In the genomic region with DNA sequence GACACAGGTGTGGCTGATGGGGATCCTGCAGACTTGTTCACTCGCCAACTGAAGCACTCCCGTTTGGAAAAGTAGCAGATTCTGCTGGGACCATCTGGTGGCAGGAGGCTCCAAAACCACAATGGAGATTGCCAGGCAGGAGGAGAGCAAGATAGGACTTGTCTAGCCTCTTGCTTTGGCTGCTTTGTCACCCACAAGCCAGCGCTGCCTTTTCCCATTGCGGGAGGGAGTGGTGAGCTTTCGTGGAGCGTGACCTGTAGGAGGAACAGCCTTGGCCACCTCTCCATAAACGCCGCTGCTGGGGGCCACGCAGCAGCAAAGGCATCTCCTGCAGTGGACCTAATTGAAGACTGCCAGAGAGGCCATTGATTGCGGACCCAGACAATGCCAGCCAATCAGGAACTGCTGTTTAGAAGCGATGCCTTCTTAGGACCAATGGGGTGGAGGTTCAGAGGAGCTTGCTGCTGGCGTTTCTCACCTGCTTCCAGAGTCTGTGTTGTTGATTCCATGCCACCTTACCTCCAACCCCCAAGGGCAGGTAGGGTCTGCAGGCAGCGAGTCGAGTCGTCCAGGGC, we compare ENCODE assay signal across 13 mouse cellular contexts.
DNase-seq lines count a peak whose midpoint lies in the region; ATAC-seq and TF ChIP-seq lines count a peak whose summit lies in the region.
"Had no signal": no experiment of that assay in that cellular context is flagged by ENCODE, and none has a peak within 500 bp of the region (broad histone marks: within the 10 kb centered on the region; RNA-seq: fewer than 3 reads in every experiment).

No protein-coding gene starts in this region.

- TF ChIP-seq CTCF in kidney, postnatal 0 days (IDR thresholded peaks at IDR 0.05; ENCODE audit: low read depth): no peak

- H3K36me3 ChIP-seq in kidney, postnatal 0 days (ENCODE audit: insufficient read depth, low read length): no peaks in the 10 kb centered on the region
- no peaks in the 10 kb centered on the region for H3K36me3 ChIP-seq in forebrain, embryonic 13.5 days (ENCODE audit: poor library complexity, severe bottlenecking)
- no peaks in the 10 kb centered on the region for H3K36me3 ChIP-seq in midbrain, embryonic 16.5 days (ENCODE audit: control insufficient read depth, insufficient read depth, low read length)
- no peaks in the 10 kb centered on the region for H3K36me3 ChIP-seq in intestine, embryonic 15.5 days
- H3K36me3 ChIP-seq: heart, embryonic 13.5 days had no signal

- H3K27ac ChIP-seq in kidney, postnatal 0 days: 0 out of 2 replicates have a peak overlapping the region, but pooled peaks have one; percentile 25
- H3K27ac ChIP-seq in forebrain, embryonic 13.5 days: peak overlapping the region; percentile 91
- H3K27ac ChIP-seq in midbrain, embryonic 16.5 days (ENCODE audit: low read length): no peak overlapping the region
- no peak overlapping the region for H3K27ac ChIP-seq in intestine, embryonic 15.5 days
- H3K27ac ChIP-seq: heart, embryonic 13.5 days; left cerebral cortex, adult 2 months; liver, embryonic 14.5 days had no signal

- no peaks in the 10 kb centered on the region for H3K9me3 ChIP-seq in kidney, postnatal 0 days (replicated peaks; ENCODE audit: low read length)
- H3K9me3 ChIP-seq in forebrain, embryonic 13.5 days (replicated peaks): no peaks in the 10 kb centered on the region; the same call in 1 of the 2 replicates
- no peaks in the 10 kb centered on the region for H3K9me3 ChIP-seq in midbrain, embryonic 16.5 days (replicated peaks; ENCODE audit: control insufficient read depth, low read length, poor library complexity, severe bottlenecking)
- H3K9me3 ChIP-seq in intestine, embryonic 15.5 days: no peaks in the 10 kb centered on the region
- H3K9me3 ChIP-seq: heart, embryonic 13.5 days had no signal

- no peaks in the 10 kb centered on the region for H3K27me3 ChIP-seq in kidney, postnatal 0 days (ENCODE audit: insufficient read depth, low read length)
- peaks cover 52% of the 10 kb centered on the region for H3K27me3 ChIP-seq in forebrain, embryonic 13.5 days
- peaks cover 7% of the 10 kb centered on the region for H3K27me3 ChIP-seq in midbrain, embryonic 16.5 days (ENCODE audit: control insufficient read depth, insufficient read depth, low read depth, low read length)
- no peaks in the 10 kb centered on the region for H3K27me3 ChIP-seq in intestine, embryonic 15.5 days (replicated peaks)

- no peak overlapping the region for H3K4me3 ChIP-seq in kidney, postnatal 0 days (replicated peaks; ENCODE audit: low read depth, low read length)
- H3K4me3 ChIP-seq in forebrain, embryonic 13.5 days: no peak overlapping the region
- H3K4me3 ChIP-seq in midbrain, embryonic 16.5 days (ENCODE audit: low read depth, low read length): no peak overlapping the region
- no peak overlapping the region for H3K4me3 ChIP-seq in intestine, embryonic 15.5 days (replicated peaks)
- H3K4me3 ChIP-seq: heart, embryonic 13.5 days; left cerebral cortex, adult 2 months had no signal

- H3K4me1 ChIP-seq in kidney, postnatal 0 days (replicated peaks; ENCODE audit: insufficient read depth, low read length): peaks cover 35% of the 10 kb centered on the region
- peaks cover 54% of the 10 kb centered on the region for H3K4me1 ChIP-seq in forebrain, embryonic 13.5 days
- peaks cover 32% of the 10 kb centered on the region for H3K4me1 ChIP-seq in midbrain, embryonic 16.5 days (ENCODE audit: control insufficient read depth, insufficient read depth, low read length)
- peaks cover 36% of the 10 kb centered on the region for H3K4me1 ChIP-seq in intestine, embryonic 15.5 days (replicated peaks)

- H3K4me2 ChIP-seq in kidney, postnatal 0 days (ENCODE audit: low read length): no peak overlapping the region
- H3K4me2 ChIP-seq in forebrain, embryonic 13.5 days: no peak overlapping the region; the same call in 1 of the 2 replicates
- H3K4me2 ChIP-seq in midbrain, embryonic 16.5 days (ENCODE audit: low read length): peak overlapping the region; percentile 34; the same call in 1 of the 2 replicates
- no peak overlapping the region for H3K4me2 ChIP-seq in intestine, embryonic 15.5 days (replicated peaks)
- H3K4me2 ChIP-seq: heart, embryonic 13.5 days had no signal

- no peak overlapping the region for H3K9ac ChIP-seq in kidney, postnatal 0 days (ENCODE audit: low read depth, low read length)
- no peak overlapping the region for H3K9ac ChIP-seq in forebrain, embryonic 13.5 days
- H3K9ac ChIP-seq in midbrain, embryonic 16.5 days (ENCODE audit: low read depth, low read length): no peak overlapping the region
- H3K9ac ChIP-seq in intestine, embryonic 15.5 days: no peak overlapping the region
- H3K9ac ChIP-seq: heart, embryonic 13.5 days; liver, embryonic 14.5 days had no signal

- WGBS in kidney, postnatal 0 days: 45% methylated on average over 15 of the region's 15 CpGs
- 20% methylated on average over 15 of the region's 15 CpGs for WGBS in forebrain, embryonic 13.5 days
- 29% methylated on average over 15 of the region's 15 CpGs for WGBS in midbrain, embryonic 16.5 days
- WGBS in intestine, embryonic 15.5 days: 67% methylated on average over 15 of the region's 15 CpGs

- ATAC-seq in kidney, postnatal 0 days (replicated peaks; ENCODE audit: low FRiP score, low read depth): no peak
- ATAC-seq in forebrain, embryonic 13.5 days: no peak
- no peak for ATAC-seq in midbrain, embryonic 16.5 days
- ATAC-seq in intestine, embryonic 15.5 days: no peak
- no peak for ATAC-seq in activated CD4-positive, CD25-positive, alpha-beta regulatory T cell, adult 4 months

- DNase-seq in kidney, postnatal 0 days (ENCODE audit: low spot score): no peak
- no peak for DNase-seq in kidney, postnatal 36 days
- peak; percentile 71 for DNase-seq in cerebellum, adult 9-11 months
- DNase-seq in thymus, postnatal 14 days: no peak
- DNase-seq: kidney, postnatal 10 days; thymus, adult 2 months had no signal

Comparison
In these comparisons a context has a peak if more than half of its experiments do, and no peak if none do; other contexts are left out.
1. H3K27ac ChIP-seq: peak in kidney, postnatal 0 days (single experiment) and forebrain, embryonic 13.5 days (single experiment); none in midbrain, embryonic 16.5 days (single experiment) and intestine, embryonic 15.5 days (single experiment).